Mouse (Mus musculus): ENCODE measurements around the gene Stac3.
A peak's percentile ranks its signal among the peaks of the same experiment; 100 is the strongest.

The Stac3 gene

DNA sequence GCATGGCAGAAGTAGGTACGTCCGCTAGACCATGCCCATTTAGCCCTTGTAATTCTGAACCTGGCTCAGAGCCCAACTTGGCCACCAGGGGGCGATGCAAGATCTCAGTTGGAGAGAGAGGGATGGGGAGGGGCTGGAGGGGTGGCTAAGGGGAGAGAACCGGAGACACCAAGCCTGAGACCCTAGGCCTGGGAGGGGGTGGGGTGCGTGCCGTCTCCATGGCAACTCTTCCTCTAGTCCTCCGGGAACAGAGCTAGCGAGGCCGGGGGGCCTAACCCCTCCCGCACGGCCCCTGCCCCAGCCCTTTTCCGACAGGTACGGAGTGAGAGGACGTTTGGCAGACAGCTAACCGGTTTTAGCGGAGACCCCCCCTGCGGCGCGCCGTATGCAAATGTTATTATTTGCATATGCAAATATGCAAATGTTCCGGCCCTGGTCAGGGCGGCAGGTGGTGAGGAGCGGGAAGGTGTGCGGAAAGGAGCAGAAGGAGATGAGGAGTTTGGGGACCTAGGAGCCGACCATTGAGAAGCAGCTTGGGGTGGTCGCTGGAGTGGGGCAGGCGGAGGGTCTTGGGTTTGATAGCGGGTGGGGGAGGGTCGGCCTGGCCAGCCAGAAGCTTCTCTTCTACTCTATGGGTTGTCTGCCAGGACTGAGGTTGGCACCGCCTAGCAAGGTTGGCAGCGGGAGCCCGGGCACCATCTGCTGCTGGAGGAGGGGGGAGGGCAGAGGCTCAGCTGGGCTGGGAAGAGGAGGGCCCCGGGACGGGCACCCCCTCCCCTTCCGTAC, 7.8 kb downstream of the Stac3 start:
- peak; percentile 69 to 89 for DNase-seq (ENCODE audit: low spot score in 2 of 2)

DNA sequence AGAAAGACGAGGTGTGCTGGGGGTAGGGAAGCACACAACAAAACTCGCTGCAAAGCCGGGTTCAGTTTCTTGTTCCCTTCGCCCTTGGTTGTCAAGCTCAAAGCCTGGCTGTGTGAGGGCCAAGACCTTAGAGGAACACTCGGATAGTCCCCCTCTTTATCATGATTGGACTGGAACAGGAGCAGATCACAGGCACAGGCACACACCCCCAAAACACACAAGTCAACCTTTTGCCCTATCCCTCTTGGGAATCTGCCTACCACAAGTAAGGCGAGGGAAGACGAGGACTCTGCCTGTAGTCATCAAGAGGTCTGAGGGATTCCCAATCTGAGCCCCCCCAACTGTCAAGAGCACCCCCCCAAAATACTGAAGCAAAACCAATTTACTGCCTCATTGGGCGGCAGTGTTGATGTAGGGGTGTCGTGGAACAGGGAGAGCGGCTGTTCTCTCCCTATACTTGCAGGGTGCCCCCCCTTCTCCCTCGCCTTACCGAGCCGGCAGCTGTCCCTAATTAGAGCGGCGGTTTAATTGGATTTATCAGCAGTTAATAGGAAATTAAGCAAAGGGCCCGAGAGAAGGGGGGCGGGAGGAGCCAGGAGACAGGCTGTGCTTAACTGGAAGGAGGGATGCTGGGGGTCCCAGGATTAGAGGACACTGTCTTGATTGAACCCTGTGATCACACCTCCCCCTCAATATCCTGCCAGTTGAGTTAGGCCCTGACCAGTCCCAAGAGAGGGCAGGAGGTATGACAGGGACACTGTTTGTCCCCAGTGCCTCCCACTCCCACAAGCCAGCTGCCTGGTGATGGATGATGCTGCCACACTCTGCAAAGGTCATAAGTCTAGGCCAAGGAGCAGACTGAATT, 8.6 kb downstream of the Stac3 start:
- DNase-seq (ENCODE audit: low spot score in 2 of 2), result no peak

DNA sequence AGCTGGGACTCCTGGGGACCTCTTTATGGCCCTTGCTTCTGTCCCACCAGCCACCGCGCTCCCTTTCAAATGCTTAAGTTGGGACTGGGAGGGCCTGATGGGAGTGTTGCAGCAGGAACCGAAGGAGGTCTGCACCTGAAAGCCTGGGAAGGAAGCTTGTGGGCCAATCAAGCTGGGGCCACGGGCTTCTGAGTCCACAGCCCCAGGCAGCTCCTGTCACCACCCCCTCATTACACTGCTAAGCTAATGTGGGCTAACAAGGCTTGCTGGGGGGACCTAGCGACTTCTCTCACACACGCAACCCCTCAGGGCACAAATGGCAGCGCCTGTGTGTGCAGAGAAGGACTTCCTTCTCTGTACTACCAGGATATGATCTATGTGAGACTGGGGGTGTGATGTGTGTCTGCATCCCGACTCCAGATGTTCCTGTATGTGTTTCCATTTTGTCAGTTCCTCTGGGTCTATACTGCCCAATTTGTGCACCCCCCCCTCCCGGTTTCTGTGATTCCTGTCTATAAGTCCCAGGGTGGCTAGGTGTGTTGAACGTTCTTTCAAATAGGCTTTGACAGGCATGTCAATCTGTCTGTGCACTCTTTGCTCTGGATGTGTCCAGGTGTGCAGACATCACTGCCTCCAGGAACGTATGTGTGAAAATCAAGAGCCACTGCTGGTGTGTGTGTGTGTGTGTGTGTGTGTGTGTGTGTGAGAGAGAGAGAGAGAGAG, 9.6 kb downstream of the Stac3 start:
- DNase-seq (ENCODE audit: low spot score in 2 of 2), result no peak

DNA sequence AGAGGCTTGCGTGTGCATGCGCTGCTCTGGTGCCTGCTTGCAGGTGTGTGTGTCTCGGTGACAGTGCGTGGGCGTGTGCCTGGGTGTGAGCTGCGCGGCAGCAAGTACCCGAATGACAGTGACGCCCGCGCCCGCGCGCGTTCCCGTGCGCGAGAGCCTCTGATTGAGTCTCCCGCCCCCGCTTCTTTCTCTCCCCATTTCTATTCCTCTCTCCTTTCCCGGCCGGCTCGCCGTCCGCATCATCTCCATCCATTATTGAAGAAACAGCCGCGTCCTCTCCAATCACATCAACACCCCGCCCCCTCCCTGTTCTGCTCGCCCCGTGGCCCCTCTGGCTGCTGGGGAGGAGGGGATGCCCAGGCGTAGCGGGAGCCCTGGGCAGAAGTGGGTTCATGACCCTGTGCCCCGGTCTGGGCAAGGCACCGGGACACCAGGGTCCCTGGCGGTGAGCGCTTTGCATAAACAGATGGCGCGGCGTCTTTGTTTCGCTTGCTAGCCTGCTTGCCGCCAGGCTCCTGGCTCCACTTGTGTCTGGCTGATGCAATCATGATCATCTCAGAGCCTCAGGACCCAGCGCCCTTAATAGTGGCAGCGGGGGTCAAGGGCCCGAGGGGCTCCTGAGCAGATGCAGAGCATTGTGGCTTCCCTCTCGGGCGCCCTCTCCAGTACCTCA, 10.3 kb downstream of the Stac3 start:
- no peak for DNase-seq (ENCODE audit: low spot score in 2 of 2)

DNA sequence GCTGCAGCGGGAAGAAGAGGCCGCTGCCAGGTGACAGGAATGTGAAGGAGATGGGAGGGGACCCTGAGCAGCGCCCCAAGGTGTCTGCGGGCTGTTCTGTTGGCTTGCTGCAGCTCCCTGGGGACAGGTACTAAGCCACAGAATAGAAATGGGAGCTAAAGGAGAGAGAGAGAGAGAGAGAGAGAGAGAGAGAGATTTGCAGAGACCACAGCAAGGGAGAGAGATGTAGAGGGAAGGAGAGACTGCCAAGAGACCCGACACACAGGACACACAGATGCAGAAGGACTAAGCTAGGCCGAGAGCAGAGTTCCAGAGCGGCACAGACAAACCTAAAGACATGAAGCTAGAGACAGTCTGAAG, 10.8 kb downstream of the Stac3 start:
- no peak for DNase-seq (ENCODE audit: low spot score in 2 of 2)

DNA sequence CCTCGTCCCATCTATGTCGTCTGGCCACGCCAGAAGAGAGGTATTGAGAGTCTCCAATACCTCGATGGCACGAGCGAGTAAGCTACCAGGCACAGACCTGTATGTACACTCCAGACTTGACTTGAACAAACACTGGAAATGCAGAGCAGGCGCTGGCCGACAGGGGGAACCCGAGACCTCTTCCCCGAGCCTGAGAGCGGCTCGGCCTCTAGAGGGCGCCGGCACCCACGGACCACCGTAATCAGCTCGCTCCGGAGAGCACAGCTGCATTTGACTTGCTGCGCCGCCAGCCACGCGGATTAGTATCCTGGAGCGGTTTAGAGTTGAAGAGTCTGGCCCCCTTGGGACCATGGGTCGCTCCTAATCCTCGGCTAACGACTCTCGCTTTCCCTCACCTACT, 11.3 kb downstream of the Stac3 start:
- DNase-seq (ENCODE audit: low spot score in 2 of 2), result peak; percentile 85 to 94

DNA sequence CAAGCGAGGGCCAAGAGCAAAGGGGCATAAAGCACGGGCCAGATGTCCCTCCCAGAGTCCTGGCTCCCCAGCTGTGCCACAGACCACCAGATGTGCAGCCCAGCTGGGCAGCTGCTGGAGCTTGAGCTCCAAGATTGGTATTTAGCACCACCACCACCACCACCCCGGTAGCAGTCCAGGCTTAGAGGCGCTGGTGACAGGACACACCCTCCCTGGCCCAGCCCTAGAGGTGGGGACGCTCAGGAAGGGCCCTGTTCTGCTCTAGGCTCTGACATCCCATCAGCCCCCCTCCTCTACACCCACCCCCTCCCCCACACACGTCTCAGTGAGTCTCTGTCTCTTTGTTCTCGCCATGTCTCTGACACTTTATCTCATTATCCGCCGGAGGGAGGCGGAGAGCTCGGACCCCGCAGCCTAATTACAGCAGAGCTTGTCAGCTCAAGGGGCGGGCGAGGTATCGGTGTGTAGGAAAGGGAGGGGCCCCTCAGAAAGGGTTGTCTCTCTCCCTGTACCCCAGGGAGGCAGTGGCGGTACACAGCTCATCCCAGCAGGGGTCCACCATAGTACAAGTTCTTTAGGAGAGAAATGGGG, 12.1 kb downstream of the Stac3 start:
- no peak for DNase-seq (ENCODE audit: low spot score in 2 of 2)

DNA sequence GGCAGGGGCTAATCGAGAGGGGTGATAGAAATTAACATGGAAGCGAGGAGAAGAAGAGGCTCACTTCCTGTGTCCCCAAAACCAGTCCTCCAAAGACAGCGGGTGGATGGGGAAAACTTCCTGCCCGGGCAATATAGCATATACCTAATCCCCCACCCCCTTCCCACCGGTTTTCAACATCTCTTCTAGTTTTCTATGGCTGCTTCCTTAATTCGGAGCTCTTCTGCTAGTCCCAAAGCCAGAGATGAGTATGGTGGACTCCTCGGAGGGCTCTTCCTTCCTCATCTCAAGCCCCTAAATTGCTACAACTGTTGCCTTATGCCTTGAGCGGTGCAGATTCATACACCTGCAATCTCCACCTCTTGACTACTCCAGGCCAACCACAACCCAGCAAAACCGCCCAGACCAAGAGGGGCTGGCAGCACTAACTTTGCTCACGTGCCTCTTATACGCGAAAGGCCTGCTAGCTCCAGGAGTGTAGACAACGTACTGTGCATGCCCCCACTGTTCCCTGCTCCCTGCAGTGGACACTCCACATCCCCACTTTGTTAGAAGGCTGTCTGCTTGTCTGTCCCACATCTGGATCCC, 12.7 kb downstream of the Stac3 start:
- DNase-seq (ENCODE audit: low spot score in 2 of 2), result no peak

DNA sequence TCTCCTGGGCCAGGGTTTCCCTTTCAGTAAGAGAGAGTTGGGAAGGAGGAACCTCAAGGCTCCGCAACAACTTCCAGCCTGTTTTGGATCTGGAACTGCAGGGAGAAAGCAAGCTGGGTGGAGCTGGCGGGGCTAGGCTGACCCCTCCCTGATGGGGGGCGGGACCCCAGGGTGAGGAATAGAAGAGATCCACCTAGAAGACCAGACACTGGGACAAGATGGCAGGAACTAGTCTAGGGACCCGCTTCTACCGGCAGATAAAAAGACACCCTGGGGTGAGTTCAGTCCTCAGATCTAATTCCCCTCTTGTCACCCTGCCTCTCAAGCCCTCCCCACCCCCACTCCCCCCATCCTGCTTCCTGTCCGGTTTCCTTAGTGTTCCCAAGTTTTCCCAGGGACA, 13.3 kb downstream of the Stac3 start, which contains the start of gene Ndufa4l2:
Gene Ndufa4l2, plus strand, starts transcription at position 204 of the 400 bp plus-strand sequence.
- peak in 1 of 2 experiments; percentile 47 for DNase-seq (ENCODE audit: low spot score in 2 of 2)

DNA sequence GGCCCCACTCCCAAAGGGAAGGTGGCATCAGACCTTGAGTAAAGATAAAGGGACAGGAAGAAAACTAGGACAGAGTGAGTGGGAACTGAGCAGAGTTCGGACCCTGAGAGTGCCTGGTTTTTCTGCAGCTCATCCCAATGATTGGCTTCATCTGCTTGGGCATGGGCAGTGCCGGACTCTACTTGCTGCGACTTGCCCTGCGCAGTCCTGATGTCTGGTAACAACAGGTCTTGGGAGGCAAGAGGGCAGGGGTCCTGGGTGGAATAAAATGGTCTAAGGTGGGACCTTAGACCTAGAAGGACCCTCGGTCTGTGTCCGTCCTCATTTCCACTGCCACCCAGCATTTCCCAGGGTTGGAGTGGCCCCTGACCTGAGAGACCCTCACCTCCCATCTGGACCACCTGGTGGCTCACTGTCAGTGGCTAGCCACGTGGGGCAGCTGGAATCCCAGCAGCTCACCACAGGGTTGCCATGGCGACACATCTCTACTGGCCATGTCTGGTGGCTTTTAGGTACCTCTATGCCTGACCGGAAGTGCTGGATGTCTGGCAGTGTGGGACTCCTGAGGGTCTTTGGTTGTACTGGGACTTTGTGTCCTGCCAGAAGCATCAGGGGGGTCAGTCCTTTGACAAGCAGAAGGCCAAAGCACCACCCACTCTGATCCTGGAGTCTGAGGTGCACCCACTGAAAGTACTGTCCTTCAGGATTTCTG, 13.9 kb downstream of the Stac3 start:
- no peak for DNase-seq (ENCODE audit: low spot score in 2 of 2)

DNA sequence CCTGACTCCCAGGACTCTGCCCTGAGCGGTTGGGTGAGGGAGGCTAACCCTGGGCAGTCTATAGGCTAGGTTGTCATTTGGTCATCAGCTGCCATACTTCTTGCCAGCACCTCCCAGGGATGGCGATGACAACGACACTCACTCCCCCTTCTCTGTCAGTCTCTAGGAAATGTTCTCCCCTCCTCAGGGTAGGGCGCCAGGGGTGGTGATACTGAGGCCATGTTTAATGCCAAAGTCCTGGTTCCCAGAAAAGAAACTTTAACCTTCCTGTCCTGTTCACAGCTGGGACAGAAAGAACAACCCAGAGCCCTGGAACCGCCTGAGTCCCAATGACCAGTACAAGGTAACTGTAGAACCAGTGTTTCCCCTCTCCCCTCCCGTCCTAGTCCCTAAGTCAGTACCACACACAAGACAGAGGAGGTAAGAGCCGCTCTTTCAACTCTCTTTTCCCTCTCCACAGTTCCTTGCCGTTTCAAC, 14.5 kb downstream of the Stac3 start:
- no peak for DNase-seq (ENCODE audit: low spot score in 2 of 2)

DNA sequence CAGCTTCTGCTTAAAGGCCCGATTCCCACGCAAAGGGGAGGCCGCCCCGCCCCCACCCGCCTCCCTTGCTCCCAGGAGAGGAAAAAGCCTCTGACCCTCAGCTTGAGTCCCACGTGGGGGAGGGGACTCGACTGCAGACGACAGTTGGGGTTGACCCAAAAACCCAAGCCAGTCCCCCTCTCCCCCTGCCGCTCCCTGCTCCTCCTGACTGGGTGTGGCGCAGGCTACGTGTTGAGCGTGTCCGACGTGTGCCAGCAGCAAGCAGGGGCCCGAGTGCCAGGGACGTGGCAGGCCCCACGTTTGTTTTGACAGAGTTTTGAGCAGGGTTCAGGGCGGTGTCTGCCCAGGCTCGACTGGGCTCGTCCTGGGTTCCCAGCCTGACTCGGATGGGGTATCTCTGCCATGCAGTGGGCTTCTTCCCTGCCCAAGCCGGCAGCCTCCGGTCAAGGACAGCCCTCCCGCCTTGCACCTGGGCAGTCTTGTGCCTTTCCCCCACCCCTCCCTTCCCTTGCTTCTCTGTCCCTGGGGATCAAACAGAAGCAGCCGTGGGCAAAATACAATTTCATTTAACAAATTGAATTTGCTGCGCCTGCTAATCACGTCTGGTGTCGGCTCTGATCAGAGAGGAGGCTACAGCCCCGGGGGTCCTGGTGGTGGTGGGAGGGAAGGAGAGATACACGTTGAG, 15.2 kb downstream of the Stac3 start:
- DNase-seq (ENCODE audit: low spot score in 2 of 2), result peak in 1 of 2 experiments; percentile 28

DNA sequence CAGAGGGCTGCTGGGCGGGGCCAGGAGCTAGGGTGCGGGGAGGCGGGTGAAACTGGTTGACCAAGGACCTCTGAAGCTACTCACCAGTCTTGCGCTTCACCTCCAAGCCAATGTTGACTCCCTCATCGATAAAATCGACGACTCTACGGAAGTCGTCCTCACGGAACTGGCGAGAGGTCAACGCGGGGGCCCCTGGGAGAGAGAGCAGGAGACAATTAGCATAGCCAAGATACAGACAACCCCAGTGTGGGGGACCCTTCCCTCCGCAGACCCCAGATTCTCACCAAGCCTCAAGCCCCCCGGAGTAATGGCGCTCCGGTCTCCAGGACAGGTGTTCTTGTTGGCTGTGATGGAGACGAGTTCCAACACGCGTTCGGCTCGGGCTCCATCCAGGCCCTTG, 16.5 kb downstream of the Stac3 start:
- no peak for DNase-seq (ENCODE audit: low spot score in 2 of 2)

DNA sequence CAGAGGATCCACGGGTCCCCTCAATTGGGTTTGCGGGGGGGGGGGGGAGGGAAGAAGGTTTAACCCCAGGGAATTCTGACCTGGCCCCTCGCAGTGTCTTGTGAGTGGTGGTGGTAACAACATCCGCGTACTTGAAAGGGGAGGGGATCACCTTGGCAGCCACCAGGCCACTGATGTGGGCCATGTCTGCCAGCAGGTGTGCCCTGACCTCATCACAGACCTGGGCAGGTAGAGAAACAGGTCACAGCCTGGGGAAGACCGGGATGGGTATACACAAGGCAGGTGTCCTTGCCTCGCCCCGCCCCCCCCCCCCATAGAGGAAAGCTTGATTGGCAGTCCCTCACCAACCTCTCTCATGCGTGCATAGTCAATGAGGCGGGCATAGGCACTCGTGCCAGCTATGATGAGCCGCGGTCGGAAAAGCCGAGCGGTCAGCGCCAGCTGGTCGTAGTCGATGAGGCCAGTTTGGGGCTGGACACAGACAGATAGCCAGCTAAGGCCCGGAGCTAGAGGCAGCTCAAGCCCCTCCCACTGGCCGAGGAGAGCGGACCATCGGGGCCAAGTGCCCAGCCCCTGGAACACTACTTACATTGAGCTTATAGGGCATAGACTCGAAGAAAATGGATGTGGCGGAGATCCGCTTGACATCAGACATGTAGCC, 17.7 kb downstream of the Stac3 start:
- DNase-seq (ENCODE audit: low spot score in 2 of 2), result no peak

DNA sequence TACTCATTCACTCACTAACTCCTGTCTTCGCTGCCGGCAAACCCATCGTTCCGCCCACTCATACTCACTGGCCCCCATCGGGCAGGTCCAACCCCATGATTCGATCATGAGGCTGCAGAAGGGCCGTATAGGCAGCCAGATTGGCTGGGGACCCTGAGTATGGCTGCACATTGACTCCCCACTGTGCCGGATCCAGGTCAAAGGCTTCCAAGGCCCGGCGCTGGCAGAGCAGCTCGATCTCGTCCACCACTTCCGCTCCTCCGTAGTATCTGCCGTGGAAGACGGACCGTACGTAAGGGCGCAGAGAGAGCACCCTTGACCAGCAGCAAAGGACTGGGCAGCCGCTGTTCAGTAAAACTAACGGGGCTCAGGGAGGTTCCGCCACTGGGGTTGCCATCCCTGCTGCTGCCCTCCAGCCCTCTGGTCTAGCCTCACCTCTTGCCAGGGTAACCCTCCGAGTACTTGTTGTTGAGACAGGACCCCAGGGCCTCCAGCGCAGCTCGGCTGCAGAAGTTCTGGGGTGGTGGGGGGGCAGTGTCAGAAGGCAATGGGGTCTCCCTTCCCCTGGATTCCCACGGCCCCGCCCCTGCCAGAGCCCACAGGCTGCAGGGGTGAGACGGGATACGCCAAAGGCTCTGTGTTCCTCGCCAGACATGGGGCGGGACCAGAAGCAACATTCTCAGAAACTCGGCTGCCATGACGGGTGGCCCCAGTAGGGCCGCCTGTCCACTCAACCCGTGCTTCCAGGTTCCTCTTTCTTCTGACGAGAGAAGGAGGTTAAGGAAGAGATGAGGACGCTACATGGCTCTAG, 18.6 kb downstream of the Stac3 start:
- DNase-seq (ENCODE audit: low spot score in 2 of 2), result no peak

DNA sequence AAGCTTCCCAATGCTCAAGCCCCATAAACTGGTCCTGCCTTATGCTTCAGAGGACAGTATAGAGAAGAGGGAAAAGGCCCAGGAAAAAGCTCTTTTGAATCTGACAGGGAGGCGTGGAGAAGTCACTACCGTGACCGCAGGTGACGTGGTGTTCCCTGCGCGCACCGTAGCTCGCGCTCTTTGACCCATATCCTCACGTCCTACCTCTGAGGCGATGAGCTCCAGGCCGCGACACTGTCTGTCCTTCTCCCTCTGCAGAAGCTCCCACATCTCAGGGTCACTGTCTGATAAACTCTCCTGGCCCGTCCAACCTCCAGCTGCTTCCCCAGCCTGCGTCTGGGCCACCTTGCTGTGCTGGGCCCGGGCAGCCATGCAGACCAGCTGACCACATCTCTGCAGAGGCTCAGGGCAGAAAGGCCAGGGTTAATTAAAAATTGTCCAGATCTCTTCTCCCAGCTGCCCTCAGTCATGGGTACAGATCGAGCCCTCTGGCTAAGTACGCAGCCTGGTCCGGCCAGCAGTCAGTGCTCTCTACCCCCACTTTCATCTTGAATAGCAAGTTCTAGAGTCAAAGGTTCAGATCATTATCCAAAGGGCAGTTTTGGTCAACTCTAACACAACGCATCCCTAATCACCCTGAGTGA, 19.4 kb downstream of the Stac3 start:
- DNase-seq (ENCODE audit: low spot score in 2 of 2), result no peak

DNA sequence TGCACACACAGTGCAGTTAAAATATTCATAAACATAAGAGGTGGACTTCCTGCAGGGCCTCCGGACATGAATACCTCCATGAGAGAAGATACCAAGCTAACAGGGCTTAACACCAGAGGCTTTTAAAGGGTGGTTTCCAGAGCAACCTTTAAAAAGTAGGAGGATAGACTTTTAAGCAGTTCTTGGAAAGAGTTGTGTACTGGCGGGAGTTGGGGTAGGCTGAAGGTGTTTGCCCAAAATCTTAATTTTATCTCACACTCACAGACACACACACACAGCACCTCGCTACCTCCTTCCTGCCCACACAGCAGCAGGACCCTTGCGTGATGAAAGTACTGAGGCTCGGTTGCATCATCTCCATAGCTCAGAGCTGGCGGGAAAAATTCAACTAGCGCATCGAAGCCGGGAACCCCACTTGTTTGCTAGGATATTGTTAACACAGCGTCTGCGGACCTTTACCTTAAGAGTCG, 20.2 kb downstream of the Stac3 start:
- no peak for DNase-seq (ENCODE audit: low spot score in 2 of 2)
